Mouse (Mus musculus) lung, adult 2 months (tissue): ENCODE data around the gene Tst. TPM values are rescaled to one million over a fixed set of nuclear protein-coding genes. Genes with fewer than 3 reads are reported as not detected.

ENCODE experiments used
- DNase-seq: peaks from one replicate; pipeline ENCODE4 v3.0.0; 2022
- H3K4me1 ChIP-seq: fragments of 200-500 bp; 2 replicates; pipeline ENCODE4 v1.6.1; 2011; ENCODE audit warnings: low read length; ENCODE audit not compliant: control insufficient read depth, insufficient read depth
- H3K4me3 ChIP-seq: fragments of 200-500 bp; replicated peaks from 2 replicates; pipeline ENCODE3; 2011; ENCODE audit warnings: low read depth, mild to moderate bottlenecking, control low read depth, low read length; ENCODE audit errors: extremely low read depth
- CTCF ChIP-seq: fragments of 200-500 bp; IDR thresholded peaks from 2 replicates; pipeline ENCODE4 v1.5.1; 2011; ENCODE audit warnings: mild to moderate bottlenecking, low read length, control low read depth; ENCODE audit not compliant: insufficient read depth
- POLR2A ChIP-seq: fragments of 200-500 bp; IDR thresholded peaks from 2 replicates; pipeline ENCODE4 v1.6.1; 2011; ENCODE audit warnings: low read depth, mild to moderate bottlenecking, control low read depth, low read length, borderline replicate concordance; ENCODE audit errors: extremely low read depth
- WGBS: fragments of 180-500 bp; shearing (Covaris S2); methylation state at CpG from one replicate; pipeline ENCODE4 v1.1.7; 2018; 5-methylcytosine and 5-hydroxymethylcytosine counted together
- polyA plus RNA-seq: library from polyadenylated mRNA; depleted of rRNA; stranded (reverse); fragments of >200 nt; gene quantifications from 2 replicates; pipeline ENCODE4 v1.2.3, GENCODE M21; 2012; rRNA removed

The Tst gene
- 122 and 136 TPM in 2 replicates for polyA plus RNA-seq

- DNase-seq: peak; percentile 94
- Histone ChIP-seq H3K4me1 (peaks cover 12% of the 10 kb centered on the region), H3K4me3 (peak within 1 kb of the TSS; percentile 94)
- TF ChIP-seq POLR2A: peak; percentile 55; the same call in 1 of the 2 replicates
- no peak for TF ChIP-seq CTCF
- WGBS: 1% methylated on average over 34 of the region's 34 CpGs
Observed at GRCm38 (mm10) chr15:78405517-78406211, at the start of gene Tst. Gene Tst, minus strand, starts transcription at chr15:78405907.

GRCm38 (mm10) chr15:78455168-78455567 lies 49.5 kb upstream of the Tst start:
- DNase-seq: no peak
- Histone ChIP-seq H3K4me3 (no peak overlapping the region), H3K4me1 (no peaks in the 10 kb centered on the region)
- 38% methylated on average over 4 of the region's 4 CpGs for WGBS
- TF ChIP-seq POLR2A (no peak), CTCF (no peak)

- no peak for DNase-seq
- Histone ChIP-seq H3K4me1 (no peaks in the 10 kb centered on the region; the same call in 1 of the 2 replicates), H3K4me3 (no peak overlapping the region)
- 61% methylated on average over 3 of the region's 3 CpGs for whole genome bisulfite sequencing
- no peak for TF ChIP-seq POLR2A
- no peak for TF ChIP-seq CTCF
Observed at GRCm38 (mm10) chr15:78452929-78453328, 47.2 kb upstream of the Tst start.

- DNase-seq: no peak
- Histone ChIP-seq H3K4me3 (no peak overlapping the region), H3K4me1 (no peaks in the 10 kb centered on the region; the same call in none of the 2 replicates)
- WGBS: 76% methylated on average over 2 of the region's 2 CpGs
- TF ChIP-seq POLR2A (no peak), CTCF (no peak)
Observed at GRCm38 (mm10) chr15:78451201-78451600, 45.5 kb upstream of the Tst start.

- no peak for DNase-seq
- Histone ChIP-seq H3K4me1 (no peaks in the 10 kb centered on the region; the same call in none of the 2 replicates), H3K4me3 (no peak overlapping the region)
- TF ChIP-seq POLR2A: no peak
- no peak for TF ChIP-seq CTCF
- 77% methylated on average over 6 of the region's 6 CpGs for WGBS
Observed at GRCm38 (mm10) chr15:78450419-78450768, 44.7 kb upstream of the Tst start.

- WGBS: 29% methylated on average over 7 of the region's 7 CpGs
- TF ChIP-seq CTCF: no peak
- TF ChIP-seq POLR2A: no peak
- no peak overlapping the region for H3K4me3 ChIP-seq
- no peaks in the 10 kb centered on the region; the same call in none of the 2 replicates for H3K4me1 ChIP-seq
- no peak for DNase-seq
Observed at GRCm38 (mm10) chr15:78449694-78450418, 44.1 kb upstream of the Tst start.

- DNase-seq: no peak
- Histone ChIP-seq H3K4me1 (no peaks in the 10 kb centered on the region; the same call in none of the 2 replicates), H3K4me3 (no peak overlapping the region)
- TF ChIP-seq POLR2A (no peak), CTCF (no peak)
- WGBS: 52% methylated on average over 6 of the region's 6 CpGs
Observed at GRCm38 (mm10) chr15:78449131-78449530, 43.4 kb upstream of the Tst start.

- Histone ChIP-seq H3K4me1 (no peaks in the 10 kb centered on the region; the same call in none of the 2 replicates), H3K4me3 (peak overlapping the region; percentile 70)
- WGBS: under 1% methylated on average over 22 of the region's 22 CpGs
- DNase-seq: peak; percentile 92
- TF ChIP-seq CTCF (peak; percentile 91), POLR2A (no peak)
Observed at GRCm38 (mm10) chr15:78447746-78448535, 42.2 kb upstream of the Tst start.

- Histone ChIP-seq H3K4me1 (no peaks in the 10 kb centered on the region; the same call in none of the 2 replicates), H3K4me3 (no peak overlapping the region)
- DNase-seq: no peak
- WGBS: 28% methylated on average over 7 of the region's 7 CpGs
- TF ChIP-seq POLR2A: no peak
- no peak for TF ChIP-seq CTCF
Observed at GRCm38 (mm10) chr15:78447121-78447520, 41.4 kb upstream of the Tst start.

GRCm38 (mm10) chr15:78443857-78444256 lies 38.1 kb upstream of the Tst start:
- Histone ChIP-seq H3K4me3 (no peak overlapping the region), H3K4me1 (no peaks in the 10 kb centered on the region; the same call in 1 of the 2 replicates)
- TF ChIP-seq POLR2A (no peak), CTCF (no peak)
- no peak for DNase-seq
- 53% methylated on average over 6 of the region's 6 CpGs for WGBS
